Mouse (Mus musculus) adrenal gland (tissue): ENCODE measurements around the gene Alg9.

Source experiments
- intact Hi-C: fragments of 180-260 bp; cut with DNase I; formaldehyde crosslinking; loops from one replicate; pipeline ENCODE4 v1.15.1; 2025

The Alg9 gene

DNA sequence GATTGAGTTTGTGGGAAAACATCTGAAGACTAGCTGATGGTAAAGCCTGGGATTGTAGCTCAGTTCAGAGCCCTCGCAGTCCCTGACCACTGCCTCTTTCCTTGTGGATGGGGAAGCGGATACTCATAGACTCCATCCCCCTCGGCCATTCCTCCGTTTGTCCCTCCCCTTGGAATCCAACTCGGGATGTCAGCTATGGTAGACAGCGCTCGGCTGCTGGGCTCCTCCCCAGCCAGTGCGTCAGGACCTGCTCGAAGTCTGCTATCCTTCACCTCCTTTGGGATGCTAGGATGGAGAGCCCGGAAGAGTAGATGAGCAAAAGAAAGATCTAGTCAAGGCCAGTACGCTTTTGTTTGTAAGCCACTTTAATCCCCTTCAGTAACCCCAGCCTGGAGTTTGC, 75.5 kb downstream of the Alg9 start:
- intact Hi-C loops, result loop anchor here (5.0 kb wide), 2 partner anchors 202 to 302 kb away; no protein-coding TSS in a partner anchor

DNA sequence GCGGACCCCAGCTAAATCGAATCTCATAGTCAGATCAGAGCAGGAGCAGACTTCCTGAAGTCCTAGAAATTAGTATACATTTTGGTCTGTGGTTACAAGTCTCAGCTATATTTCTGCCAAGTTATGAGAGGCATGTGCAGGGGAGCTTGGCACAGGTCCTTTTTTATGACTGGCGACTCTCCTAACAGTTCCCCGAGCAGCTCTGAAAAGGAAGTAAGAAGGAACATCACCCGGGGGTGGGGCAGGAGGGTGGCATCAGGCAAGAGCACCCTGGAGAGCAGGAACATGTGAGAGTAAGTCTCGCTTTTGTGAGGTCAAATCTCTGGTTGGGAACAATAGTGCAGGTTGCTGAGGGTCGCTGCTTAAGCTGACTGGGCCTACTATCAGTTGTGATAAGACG, 75.9 kb downstream of the Alg9 start:
- intact Hi-C loops, result loop anchor here (5.0 kb wide), 2 partner anchors 202 to 302 kb away; no protein-coding TSS in a partner anchor

DNA sequence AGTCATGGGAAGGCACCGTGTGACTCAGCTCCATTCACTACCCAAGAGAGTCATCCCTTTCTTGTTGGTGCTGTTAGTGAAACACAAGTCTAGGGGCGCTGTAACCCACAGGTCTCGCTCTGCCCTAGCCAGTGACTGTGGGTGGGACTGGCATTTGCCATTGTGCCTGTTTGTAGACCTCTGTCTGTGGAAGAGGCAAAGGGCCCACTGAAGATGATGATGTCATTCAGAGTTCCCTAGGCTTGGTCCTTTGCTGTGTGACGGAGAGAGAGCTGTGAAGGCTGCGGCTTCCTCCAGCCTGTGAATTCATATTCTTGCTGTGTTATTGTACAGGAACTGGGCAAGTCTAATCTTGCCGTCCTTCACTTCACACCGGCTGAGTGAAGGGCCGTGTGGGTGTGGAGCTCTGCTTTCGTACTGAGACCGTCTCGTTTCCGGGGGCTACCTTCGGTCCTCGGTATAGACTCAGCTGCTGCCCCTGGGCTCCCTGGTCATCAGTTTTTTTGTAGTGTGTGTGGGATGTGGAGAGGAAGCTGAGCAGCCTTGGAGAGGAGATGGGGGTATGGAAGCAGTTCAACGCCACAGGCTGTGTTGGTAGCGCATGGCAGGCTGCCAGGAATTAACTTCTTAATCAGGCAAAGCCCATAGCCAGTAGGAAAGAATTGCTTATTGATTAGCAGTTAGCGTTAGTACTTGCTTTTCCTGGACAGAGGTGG, 78.0 kb downstream of the Alg9 start:
- intact Hi-C loops, result loop anchor here (5.0 kb wide), 2 partner anchors 200 to 300 kb away; no protein-coding TSS in a partner anchor

DNA sequence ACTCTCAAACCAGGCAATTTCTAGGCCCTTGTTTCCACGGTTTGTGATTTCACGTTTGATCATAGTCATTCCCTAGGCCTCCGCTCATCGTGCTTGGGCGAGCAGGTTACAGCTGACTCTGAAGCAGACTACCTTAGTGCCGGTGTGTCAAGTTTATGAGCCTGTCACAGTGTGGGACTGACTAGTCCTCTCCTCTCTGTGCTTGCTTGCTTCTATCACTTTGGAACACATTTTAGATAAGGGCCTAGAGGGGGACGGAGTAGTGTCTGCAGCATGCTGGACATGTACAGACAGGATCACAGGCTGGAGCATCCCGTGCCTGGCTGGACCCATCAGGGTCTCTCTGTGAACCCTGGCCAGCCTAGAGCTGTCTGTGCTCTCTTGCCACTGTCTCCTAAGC, 79.6 kb downstream of the Alg9 start:
- intact Hi-C loops, result loop anchor here (5.0 kb wide), 2 partner anchors 198 to 298 kb away; no protein-coding TSS in a partner anchor

DNA sequence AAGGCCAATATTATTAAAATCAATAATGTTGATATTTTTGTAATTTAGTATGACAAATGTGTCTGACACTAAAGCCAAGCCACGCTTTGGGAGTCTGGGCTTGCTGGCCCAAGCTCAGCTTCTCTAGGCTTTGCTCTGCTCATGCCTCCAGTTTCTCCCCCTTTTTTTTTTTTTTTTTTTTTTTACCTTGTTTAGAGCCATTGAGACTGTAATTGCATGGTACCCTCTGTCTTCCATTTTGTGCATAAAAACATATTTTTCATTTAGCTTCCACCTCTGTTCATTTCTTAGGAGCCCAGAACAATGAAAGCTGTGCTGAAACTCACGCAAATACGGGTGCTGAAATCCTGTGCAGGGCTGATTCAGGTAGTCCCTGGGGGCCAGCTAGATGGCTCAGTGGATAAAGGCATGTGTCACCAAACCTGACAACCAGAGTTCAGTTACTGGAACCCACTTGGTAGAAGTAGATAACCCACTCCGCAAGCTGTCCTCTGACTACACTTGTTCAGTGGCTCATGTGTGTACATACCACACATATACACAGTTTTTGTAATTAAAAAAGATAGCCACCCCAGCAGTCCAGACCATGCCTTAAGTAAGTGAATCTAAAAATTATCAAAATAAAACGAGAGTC, 80.4 kb downstream of the Alg9 start:
- intact Hi-C loops, result no loop called here

DNA sequence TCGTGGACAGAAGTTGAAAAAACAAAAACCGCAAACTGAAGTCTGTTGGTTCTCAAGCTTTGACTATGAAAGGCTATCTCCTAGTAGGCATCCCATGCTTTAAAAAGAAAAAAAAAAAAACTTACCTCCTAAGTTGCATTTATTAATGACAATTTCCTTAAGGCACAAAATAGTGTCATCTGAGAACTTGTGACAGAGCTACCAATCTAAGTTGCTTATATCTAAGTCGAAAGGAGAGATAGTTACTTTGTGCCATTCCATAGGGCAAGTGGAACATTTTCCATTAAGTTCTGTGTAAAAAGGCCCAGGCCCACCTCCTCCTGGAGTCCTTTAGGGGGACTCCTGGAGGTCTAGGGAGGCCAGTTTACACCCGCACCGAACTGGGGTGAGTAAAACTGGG, 81.0 kb downstream of the Alg9 start:
- intact Hi-C loops, result no loop called here

DNA sequence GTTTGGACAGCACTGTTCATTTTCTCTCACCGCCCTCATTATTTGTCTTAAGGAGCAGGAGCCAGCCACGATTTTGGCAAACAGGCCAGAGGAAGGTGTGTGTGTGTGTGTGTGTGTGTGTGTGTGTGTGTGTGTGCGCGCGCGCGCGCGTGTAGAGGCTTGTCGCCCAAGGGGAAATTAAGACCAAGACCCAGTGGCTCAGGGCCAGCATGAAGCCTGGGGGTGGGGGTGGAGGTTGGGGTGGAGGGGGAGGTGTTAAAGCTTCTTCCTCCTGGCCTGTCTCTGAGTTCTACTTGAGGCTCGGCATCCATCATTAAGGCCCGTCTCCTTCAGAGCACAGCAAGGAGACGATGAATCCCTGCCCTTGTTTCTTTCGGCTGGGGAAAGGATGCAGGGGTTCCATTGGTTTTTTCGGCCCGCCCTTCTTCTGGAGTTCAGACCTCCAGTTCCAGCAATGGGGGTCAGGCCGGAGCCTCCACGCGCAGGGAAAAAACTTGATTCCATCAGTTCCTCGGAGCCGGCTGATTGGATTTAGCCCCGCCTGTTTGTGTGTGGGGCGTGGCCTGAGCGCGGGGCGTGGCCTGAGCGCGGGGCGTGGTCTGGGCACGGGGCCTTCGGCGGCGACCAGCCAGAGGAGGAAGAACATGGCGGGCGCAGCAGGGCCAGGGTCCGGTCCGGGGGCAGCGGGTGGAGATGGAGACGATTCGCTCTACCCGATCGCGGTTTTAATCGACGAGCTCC, 81.7 kb downstream of the Alg9 start:
- intact Hi-C loops, result no loop called here

DNA sequence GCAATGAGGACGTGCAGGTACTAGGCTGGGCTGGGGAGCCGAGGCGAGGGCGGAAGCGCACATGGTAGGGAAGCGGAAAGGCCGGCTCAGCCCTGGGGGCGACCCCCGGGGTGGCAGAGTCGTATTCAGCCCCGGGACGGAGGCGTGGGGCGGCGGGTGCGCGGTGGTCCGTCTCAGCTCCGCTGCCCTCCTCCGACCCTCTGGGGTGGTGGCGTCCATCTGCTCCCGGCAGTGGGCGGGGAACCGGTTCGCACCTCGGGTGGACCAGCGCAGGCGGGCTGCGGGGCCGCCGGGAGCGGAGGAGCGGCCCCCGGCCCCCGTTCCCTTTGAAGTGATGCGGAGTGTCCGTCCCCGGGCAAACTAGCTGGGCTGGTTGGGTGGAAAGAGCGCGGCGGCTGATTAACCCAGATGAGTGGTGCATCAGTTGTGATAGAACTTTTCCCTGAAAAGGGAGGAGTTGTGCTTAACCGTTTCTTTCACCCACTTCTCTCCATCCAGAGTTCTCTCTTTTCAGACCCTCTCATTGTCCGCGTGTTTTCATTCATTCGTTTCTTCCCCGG, 82.3 kb downstream of the Alg9 start:
- intact Hi-C loops, result no loop called here

DNA sequence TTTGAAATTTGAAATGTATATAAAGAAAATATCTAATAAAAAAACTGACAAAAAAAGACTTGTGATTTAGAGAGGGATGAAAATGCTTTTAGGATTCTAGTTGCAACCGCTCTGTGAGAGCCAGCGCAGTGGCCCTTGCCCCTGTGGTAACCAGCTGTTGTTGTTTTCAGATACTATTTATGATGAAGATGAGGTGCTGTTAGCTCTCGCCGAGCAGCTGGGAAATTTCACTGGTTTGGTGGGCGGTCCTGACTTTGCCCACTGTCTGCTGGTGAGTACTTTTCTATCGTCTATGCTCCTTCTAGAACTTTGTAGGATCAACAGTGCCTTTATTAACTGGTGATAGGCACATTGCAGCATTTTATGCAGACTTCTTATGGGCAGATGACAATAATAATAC, 83.9 kb downstream of the Alg9 start:
- intact Hi-C loops, result no loop called here

DNA sequence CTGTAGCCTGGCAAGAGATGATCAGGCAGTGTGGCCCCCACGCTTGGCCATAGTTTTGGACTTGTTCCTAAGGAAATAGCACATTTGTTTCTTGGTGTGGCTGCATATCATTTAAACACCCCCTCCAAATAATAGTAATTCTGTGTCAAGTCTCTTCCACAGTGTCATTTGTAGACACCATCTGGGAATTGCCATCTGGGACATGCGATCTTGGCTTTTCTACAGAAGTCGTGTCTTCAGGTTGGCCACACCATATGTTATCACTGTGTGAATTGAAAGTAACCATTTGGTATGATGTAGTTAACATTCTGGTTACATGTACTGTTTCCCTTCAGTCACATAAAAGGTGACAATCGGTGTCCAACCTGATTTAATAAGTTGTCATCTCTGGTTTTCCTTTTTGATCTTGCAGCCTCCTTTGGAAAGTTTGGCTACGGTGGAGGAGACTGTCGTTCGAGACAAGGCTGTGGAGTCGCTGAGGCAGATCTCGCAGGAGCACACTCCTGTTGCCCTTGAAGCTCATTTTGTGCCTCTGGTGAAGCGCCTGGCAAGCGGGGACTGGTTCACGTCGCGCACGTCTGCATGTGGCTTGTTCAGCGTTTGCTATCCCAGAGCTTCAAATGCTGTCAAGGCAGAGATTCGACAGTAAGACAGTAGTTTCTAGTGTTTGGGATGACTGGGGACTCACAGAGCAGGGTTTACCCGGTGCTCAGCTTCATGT, 86.5 kb downstream of the Alg9 start:
- intact Hi-C loops, result no loop called here

DNA sequence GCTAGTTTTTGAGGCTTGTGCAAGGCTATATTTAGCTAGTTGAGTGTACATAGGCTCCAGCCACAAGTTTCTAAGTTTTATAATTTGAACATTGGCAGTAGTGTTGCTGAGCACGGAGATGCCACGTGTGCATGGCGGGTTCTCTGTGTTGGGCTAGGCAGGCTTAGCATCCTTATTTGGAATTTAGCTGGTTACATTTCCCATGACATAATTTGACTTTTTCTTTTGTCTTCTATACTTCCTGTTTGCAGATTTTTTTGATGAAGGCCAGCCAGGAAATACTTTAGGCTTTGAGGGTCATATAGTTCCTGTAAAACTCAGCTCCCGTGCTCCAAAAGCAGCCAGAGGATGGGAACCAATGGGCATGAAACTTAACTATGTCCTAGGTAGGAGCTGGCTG, 89.0 kb downstream of the Alg9 start:
- intact Hi-C loops, result no loop called here

DNA sequence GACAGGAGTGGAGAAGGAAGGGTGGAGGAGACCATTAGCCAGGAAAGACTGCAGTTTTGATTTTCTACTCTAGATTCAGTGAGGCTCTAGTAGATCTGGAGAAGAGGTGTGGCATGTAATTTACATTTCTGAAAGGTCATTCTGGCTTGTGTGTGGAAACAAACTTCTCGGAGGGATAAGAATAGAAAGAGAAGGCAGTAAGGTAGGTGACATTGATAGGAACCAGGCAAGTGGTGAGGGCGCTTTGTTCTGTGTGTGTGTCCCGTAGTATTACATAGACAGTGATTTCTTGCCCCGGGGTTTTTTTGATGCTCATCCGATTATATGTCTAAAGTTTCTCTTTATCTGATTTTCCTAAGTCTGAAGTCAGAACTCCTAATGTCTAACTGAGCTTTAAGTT, 90.1 kb downstream of the Alg9 start:
- intact Hi-C loops, result no loop called here

DNA sequence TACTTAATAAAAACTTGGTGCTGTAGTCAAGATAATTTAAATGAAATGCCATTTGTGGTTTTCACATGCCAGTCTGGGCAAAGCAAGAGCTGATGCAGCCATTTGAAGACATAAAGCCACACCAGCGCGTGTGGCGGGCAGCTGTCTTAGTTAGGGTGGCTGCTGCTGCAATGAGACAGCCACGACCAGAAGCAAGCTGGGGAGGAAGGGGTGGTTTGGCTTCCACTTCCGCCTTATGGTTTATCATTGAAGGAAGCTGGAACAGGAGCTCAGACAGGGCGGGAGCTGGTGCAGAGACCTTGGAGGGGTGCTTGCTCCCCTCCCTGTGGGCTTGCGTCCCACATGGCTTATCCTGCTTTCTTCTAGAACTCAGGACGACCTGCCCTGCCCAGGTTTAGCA, 91.0 kb downstream of the Alg9 start:
- intact Hi-C loops, result no loop called here

DNA sequence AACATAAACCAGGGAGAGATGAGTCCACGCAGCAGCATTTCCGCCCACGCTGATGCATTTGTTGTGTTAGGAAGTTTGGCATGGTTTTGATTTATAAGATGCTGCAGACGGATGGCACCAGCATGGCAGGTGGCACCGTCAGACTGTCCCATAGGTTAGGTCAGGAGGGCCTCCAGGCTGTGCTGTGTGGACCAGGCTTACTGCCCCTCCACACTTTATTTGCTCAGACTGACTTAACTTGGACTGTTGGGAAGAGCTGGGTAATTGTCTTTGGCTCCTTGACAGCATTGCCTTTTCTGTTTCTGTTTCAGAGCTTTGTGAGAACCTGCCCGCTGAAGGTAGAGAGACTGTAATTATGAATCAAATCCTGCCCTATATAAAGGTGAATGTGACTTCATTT, 92.2 kb downstream of the Alg9 start:
- intact Hi-C loops, result no loop called here

DNA sequence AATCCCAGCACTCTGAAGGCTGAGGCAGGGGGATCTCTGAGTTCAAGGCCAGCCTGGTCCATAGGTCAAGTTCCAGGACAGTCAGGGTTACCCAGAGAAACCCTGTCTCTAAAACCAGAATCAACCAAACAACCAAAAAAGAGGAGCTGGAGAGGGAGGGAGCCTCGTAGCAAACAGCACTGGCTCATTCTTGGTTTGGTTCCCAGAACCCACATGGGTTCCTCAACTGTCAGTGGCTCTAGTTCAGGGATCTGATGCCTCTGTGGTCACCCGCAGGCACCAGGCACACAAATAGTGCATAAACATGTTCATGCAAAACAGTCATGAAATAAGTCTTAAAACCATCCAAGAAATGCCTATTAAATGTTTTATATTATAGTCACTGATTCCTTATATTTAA, 93.4 kb downstream of the Alg9 start:
- intact Hi-C loops, result no loop called here

DNA sequence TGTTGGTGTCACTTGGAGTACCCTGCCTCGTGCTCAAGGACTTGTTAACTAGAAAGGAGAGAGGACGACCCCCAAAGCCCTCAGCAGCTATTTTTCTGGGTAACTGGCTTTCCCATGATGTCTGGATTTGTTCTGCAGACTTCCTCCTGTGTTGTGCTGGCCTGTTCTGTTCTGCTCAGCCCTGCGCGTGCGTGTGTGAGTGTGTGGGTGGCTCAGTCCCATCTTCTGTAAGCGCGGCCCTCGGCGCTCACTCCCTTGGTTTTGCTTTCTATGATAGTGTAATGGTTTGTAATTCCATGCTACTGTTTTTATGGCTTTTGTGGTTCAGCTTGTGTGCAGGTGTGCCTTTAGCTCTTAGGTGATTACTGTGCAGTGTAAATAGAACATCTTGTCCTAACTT, 98.4 kb downstream of the Alg9 start:
- intact Hi-C loops, result no loop called here

DNA sequence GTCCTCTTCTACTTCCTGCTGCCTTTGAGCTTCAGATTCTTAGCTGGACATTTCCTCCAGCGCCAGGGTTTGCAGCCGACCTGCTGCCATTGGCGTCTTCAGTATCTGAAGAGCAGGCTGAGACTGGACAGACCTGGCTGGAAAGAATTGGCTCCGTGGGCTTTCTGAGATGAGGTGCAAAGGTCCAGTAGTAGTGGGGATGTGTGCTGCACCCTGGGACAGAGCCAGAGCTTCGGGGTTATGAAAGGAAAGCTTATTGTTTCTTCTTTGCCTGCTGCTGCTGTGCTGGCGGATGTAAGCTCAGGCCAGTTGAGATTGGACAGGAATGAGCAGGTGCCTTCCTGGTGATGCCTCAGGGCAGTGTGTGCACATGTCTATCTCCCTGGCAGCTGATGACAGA, 99.2 kb downstream of the Alg9 start:
- intact Hi-C loops, result no loop called here

DNA sequence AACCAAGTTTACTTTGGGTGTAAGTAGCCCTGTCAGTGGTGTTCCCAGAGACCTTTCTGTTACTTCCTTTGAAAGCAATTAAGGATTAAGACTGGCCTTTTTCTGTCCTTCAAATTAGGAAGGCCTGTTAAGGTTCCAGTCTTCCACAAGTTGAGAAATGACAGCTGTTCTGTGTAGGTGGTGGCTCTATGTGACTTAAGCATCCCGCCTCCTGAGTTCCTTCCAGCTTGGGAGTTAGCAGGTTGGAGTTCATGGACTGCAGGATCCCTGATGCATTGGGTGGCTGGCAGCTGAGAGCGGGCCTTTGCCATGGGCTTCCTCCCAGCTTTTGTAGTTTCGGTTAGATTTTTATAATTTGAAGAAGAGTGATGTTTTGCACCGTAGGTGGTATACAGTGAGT, 100.7 kb downstream of the Alg9 start:
- intact Hi-C loops, result no loop called here

DNA sequence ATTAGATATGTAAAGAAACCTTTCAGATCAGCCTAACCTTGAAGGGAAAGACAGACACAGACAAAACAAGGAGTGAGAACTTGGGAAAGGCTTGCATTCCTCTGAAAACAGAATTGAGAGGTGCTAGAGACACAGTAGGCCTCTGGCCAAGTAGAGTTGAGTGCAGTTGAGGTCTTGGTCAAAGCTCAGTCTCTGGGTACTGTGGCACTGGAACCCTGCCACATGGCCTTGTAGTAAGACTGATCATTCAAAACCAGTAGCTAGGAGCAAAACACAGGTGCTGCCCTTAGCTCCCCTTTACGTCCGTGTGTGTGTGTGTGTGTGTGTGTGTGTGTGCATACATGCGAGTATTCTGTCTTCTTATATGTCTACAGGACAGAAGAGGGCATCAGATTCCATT, 101.5 kb downstream of the Alg9 start:
- intact Hi-C loops, result no loop called here

DNA sequence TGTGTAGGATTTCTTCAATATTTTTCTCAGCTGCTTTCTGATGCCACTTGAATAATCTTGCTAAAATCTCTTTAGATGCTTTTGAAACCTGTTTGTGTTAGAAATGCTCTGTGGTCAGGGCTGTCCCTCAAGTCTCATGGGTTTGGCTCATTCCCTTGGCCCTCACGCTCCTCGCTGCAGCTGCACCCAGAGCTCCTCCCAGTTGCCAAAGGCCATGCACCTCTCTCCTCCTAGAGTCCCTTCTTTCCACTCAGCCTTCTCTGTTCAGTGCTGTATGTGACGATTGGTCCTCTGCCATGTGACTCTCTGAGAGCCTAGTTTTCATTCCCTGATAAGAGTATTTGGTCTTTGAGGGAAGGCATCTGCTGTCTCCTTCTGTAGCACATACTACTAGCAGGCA, 102.6 kb downstream of the Alg9 start:
- intact Hi-C loops, result no loop called here

DNA sequence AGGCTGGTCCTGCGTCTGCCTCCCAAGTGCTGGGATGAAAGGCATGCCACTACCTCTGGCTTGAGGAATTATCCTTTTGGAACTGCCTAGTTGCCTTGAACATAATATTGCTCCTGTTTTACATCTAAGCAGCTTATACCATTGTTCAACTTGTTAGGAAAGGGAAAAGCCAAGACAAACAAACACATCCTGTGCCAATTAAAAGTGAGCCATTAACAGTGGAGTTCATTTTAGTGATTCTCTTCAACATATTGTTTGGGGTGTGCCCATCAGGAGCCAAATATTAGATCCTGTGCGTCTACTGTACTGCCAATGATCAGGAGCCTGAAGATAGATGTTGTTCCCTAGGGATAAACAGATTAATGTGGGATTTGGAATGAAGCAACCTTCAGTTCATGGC, 107.4 kb downstream of the Alg9 start:
- intact Hi-C loops, result no loop called here
